Mouse (Mus musculus) cerebellum, adult 2 months (tissue): Measurements from ENCODE around the gene Plekhg6. TPM values are rescaled to one million over a fixed set of nuclear protein-coding genes. Genes with fewer than 3 reads are reported as not detected.
A peak's percentile ranks its signal among the peaks of the same experiment; 100 is the strongest.

Experiments
- DNase-seq, 2 experiments: peaks; one replicate each; pipeline ENCODE4 v3.0.0; 2021
- H3K27ac ChIP-seq: fragments of 200-500 bp; 2 replicates; pipeline ENCODE4 v1.5.1; 2012; ENCODE audit warnings: low read length, control low read depth, inconsistent platforms; ENCODE audit not compliant: insufficient read depth
- H3K27me3 ChIP-seq: fragments of 200-500 bp; 2 replicates; pipeline ENCODE4 v1.6.1; 2012; ENCODE audit warnings: inconsistent platforms, mild to moderate bottlenecking, low read length, moderate library complexity; ENCODE audit not compliant: control insufficient read depth, insufficient read depth
- H3K4me1 ChIP-seq: fragments of 200-500 bp; 2 replicates; pipeline ENCODE4 v1.6.1; 2011; ENCODE audit warnings: low read length; ENCODE audit not compliant: control insufficient read depth, insufficient read depth
- H3K4me3 ChIP-seq: fragments of 200-500 bp; replicated peaks from 2 replicates; pipeline ENCODE3; 2011; ENCODE audit warnings: mild to moderate bottlenecking, low read depth, low read length, control low read depth; ENCODE audit not compliant: insufficient read depth
- CTCF ChIP-seq: fragments of 200-500 bp; IDR thresholded peaks from 2 replicates; pipeline ENCODE4 v1.5.1; 2011; ENCODE audit warnings: low read depth, mild to moderate bottlenecking, control low read depth, low read length, moderate library complexity, borderline replicate concordance; ENCODE audit not compliant: insufficient read depth
- POLR2A ChIP-seq: fragments of 200-500 bp; IDR thresholded peaks from 2 replicates; pipeline ENCODE4 v1.6.1; 2011; ENCODE audit warnings: low read length, control low read depth, borderline replicate concordance; ENCODE audit not compliant: insufficient read depth
- WGBS: fragments of 180-500 bp; shearing (Covaris S2); methylation state at CpG from one replicate; pipeline ENCODE4 v1.1.7; 2018; 5-methylcytosine and 5-hydroxymethylcytosine counted together
- polyA plus RNA-seq: library from polyadenylated mRNA; depleted of rRNA; stranded (reverse); fragments of >200 nt; gene quantifications from 2 replicates; pipeline ENCODE4 v1.2.3, GENCODE M21; 2012

Gene Plekhg6
- polyA plus RNA-seq, 1 experiment: 0.10 TPM

- no peak for DNase-seq
- 29% methylated on average over 19 of the region's 20 CpGs for WGBS
Observed at GRCm38 (mm10) chr6:125422051-125422822, 41.6 kb upstream of the Plekhg6 start.

GRCm38 (mm10) chr6:125420458-125421063 lies 40.0 kb upstream of the Plekhg6 start:
- peaks cover 2% of the 10 kb centered on the region; the same call in 1 of the 2 replicates for H3K27me3 ChIP-seq
- no peak overlapping the region for H3K4me3 ChIP-seq
- DNase-seq: no peak
- no peak overlapping the region for H3K27ac ChIP-seq
- 85% methylated on average over 16 of the region's 16 CpGs for WGBS
- H3K4me1 ChIP-seq: no peaks in the 10 kb centered on the region
- no peak for TF ChIP-seq POLR2A
- TF ChIP-seq CTCF: no peak

More at GRCm38 (mm10) chr6:125422051-125422822, 41.6 kb upstream of the Plekhg6 start:
- TF ChIP-seq CTCF: no peak
- TF ChIP-seq POLR2A: no peak
- peaks cover 2% of the 10 kb centered on the region; the same call in 1 of the 2 replicates for H3K27me3 ChIP-seq
- H3K4me3 ChIP-seq: no peak overlapping the region
- H3K4me1 ChIP-seq: no peaks in the 10 kb centered on the region
- no peak overlapping the region for H3K27ac ChIP-seq

- no peak overlapping the region for H3K27ac ChIP-seq
- 12% methylated on average over 9 of the region's 9 CpGs for WGBS
- TF ChIP-seq CTCF (peak; percentile 90), POLR2A (no peak)
- peak; percentile 61 to 72 for DNase-seq
- H3K27me3 ChIP-seq: peaks cover 2% of the 10 kb centered on the region; the same call in 1 of the 2 replicates
- H3K4me3 ChIP-seq: no peak overlapping the region
- no peaks in the 10 kb centered on the region for H3K4me1 ChIP-seq
Observed at GRCm38 (mm10) chr6:125418744-125419143, 38.2 kb upstream of the Plekhg6 start.

GRCm38 (mm10) chr6:125413326-125413725 lies 32.7 kb upstream of the Plekhg6 start:
- WGBS: 75% methylated on average over 9 of the region's 9 CpGs

GRCm38 (mm10) chr6:125411661-125412060 lies 31.1 kb upstream of the Plekhg6 start:
- TF ChIP-seq CTCF (no peak), POLR2A (no peak)
- no peak for DNase-seq
- Histone ChIP-seq H3K27me3 (no peaks in the 10 kb centered on the region), H3K27ac (no peak overlapping the region), H3K4me1 (no peaks in the 10 kb centered on the region), H3K4me3 (no peak overlapping the region)
- 91% methylated on average over 6 of the region's 6 CpGs for WGBS

More at GRCm38 (mm10) chr6:125413326-125413725, 32.7 kb upstream of the Plekhg6 start:
- no peak overlapping the region for H3K27ac ChIP-seq
- no peaks in the 10 kb centered on the region for H3K27me3 ChIP-seq
- no peaks in the 10 kb centered on the region for H3K4me1 ChIP-seq
- no peak for DNase-seq
- no peak overlapping the region for H3K4me3 ChIP-seq
- no peak for TF ChIP-seq POLR2A
- TF ChIP-seq CTCF: no peak

- no peak for TF ChIP-seq POLR2A
- Histone ChIP-seq H3K4me1 (no peaks in the 10 kb centered on the region), H3K27me3 (no peaks in the 10 kb centered on the region), H3K27ac (no peak overlapping the region), H3K4me3 (no peak overlapping the region)
- no peak for DNase-seq
- WGBS: 58% methylated on average over 8 of the region's 8 CpGs
Observed at GRCm38 (mm10) chr6:125410995-125411547, 30.5 kb upstream of the Plekhg6 start.

GRCm38 (mm10) chr6:125410551-125410950 lies 30.0 kb upstream of the Plekhg6 start:
- Histone ChIP-seq H3K4me3 (no peak overlapping the region), H3K4me1 (no peaks in the 10 kb centered on the region), H3K27ac (no peak overlapping the region), H3K27me3 (no peaks in the 10 kb centered on the region)
- TF ChIP-seq POLR2A: no peak
- TF ChIP-seq CTCF: no peak
- 62% methylated on average over 11 of the region's 11 CpGs for WGBS
- DNase-seq: no peak
